Mouse (Mus musculus) midbrain, postnatal 0 days (tissue): Measurements from ENCODE around the gene Larp4. TPM values are rescaled to one million over a fixed set of nuclear protein-coding genes. Genes with fewer than 3 reads are reported as not detected.

ENCODE experiments used
- ATAC-seq: fragments of 200-750 bp; cut with Nextera tagmentation; 2 replicates; pipeline ENCODE4 v1.8.0; 2017; ENCODE audit warnings: moderate number of reproducible peaks, mild to moderate bottlenecking, moderate TSS enrichment, moderate library complexity; ENCODE audit not compliant: low FRiP score
- DNase-seq: peaks from one replicate; pipeline ENCODE4 v3.0.0-alpha.2; 2015; ENCODE audit warnings: low spot score
- H3K27ac ChIP-seq: fragments of 300-500 bp; sonication (generic); 2 replicates; pipeline ENCODE4 v1.5.1; 2014; ENCODE audit warnings: low read depth, mild to moderate bottlenecking, low read length, mixed read lengths
- H3K27me3 ChIP-seq: fragments of 300-500 bp; sonication (generic); 2 replicates; pipeline ENCODE4 v1.6.1; 2014; ENCODE audit warnings: low read length, control low read depth, mixed read lengths; ENCODE audit not compliant: insufficient read depth
- H3K36me3 ChIP-seq: fragments of 300-500 bp; sonication (generic); 2 replicates; pipeline ENCODE4 v1.6.1; 2014; ENCODE audit warnings: low read length, control low read depth, mixed read lengths; ENCODE audit not compliant: insufficient read depth
- H3K4me1 ChIP-seq: fragments of 300-500 bp; sonication (generic); 2 replicates; pipeline ENCODE4 v1.6.1; 2014; ENCODE audit warnings: mild to moderate bottlenecking, control low read depth, antibody characterized with exemption, low read length, mixed read lengths; ENCODE audit not compliant: insufficient read depth
- H3K4me2 ChIP-seq: fragments of 300-500 bp; sonication (generic); 2 replicates; pipeline ENCODE4 v1.6.1; 2014; ENCODE audit warnings: low read depth, mild to moderate bottlenecking, low read length, mixed read lengths; ENCODE audit not compliant: poor library complexity, severe bottlenecking
- H3K4me3 ChIP-seq: fragments of 300-500 bp; sonication (generic); 2 replicates; pipeline ENCODE4 v1.5.1; 2014; ENCODE audit warnings: low read depth, mild to moderate bottlenecking, low read length, moderate library complexity
- H3K9ac ChIP-seq: fragments of 300-500 bp; sonication (generic); replicated peaks from 2 replicates; pipeline ENCODE4 v1.6.1; 2014; ENCODE audit warnings: mild to moderate bottlenecking, low read length, moderate library complexity, mixed read lengths; ENCODE audit not compliant: poor library complexity, severe bottlenecking
- H3K9me3 ChIP-seq: fragments of 300-500 bp; sonication (generic); 2 replicates; pipeline ENCODE4 v1.6.1; 2016; ENCODE audit warnings: low read length, control low read depth
- CTCF ChIP-seq: IDR thresholded peaks from 2 replicates; pipeline ENCODE4 v1.5.1; 2016; ENCODE audit warnings: antibody characterized with exemption, mild to moderate bottlenecking
- WGBS: fragments of 180-500 bp; shearing (Covaris S2); extraction: QIAGEN DNeasy Blood & Tissue Kit; methylation state at CpG from one replicate; pipeline ENCODE4 v1.1.7; 2014; 5-methylcytosine and 5-hydroxymethylcytosine counted together
- polyA plus RNA-seq: library from polyadenylated mRNA; unstranded; fragments of >200 nt; fragmentation: Nextera tagmentation; extraction: Ambion mirVana; gene quantifications from 2 replicates; pipeline ENCODE4 v1.2.1, GENCODE M21; 2015
- total RNA-seq: library from RNA; depleted of rRNA; stranded (reverse); fragments of >200 nt; gene quantifications from 2 replicates; pipeline ENCODE4 v1.2.3, GENCODE M21; 2014

Larp4 gene
- total and polyA plus RNA-seq, 2 experiments from 2014 or later = 19.6 to 73.5 TPM

- ATAC-seq (no peak), DNase-seq (no peak)
- Histone ChIP-seq H3K27me3 (no peaks in the 10 kb centered on the region), H3K9me3 (no peaks in the 10 kb centered on the region), H3K4me2 (no peak overlapping the region), H3K4me1 (peaks cover 12% of the 10 kb centered on the region), H3K27ac (no peak overlapping the region), H3K4me3 (no peak overlapping the region), H3K9ac (no peak overlapping the region), H3K36me3 (peaks cover 7% of the 10 kb centered on the region; the same call in 1 of the 2 replicates)
- WGBS = 61% methylated on average over 6 of the region's 6 CpGs
- TF ChIP-seq CTCF = no peak
These were observed 75.7 kb downstream of the Larp4 start for GRCm38 (mm10) chr15:100045576-100045975.

GRCm38 (mm10) chr15:100049496-100050087, 79.7 kb downstream of the Larp4 start:
- no peak for ATAC-seq

GRCm38 (mm10) chr15:100050940-100051339, 81.1 kb downstream of the Larp4 start:
- no peak for TF ChIP-seq CTCF
- Histone ChIP-seq H3K4me2 (no peak overlapping the region), H3K9ac (no peak overlapping the region), H3K4me1 (no peaks in the 10 kb centered on the region), H3K9me3 (no peaks in the 10 kb centered on the region), H3K27ac (no peak overlapping the region), H3K4me3 (no peak overlapping the region), H3K36me3 (peaks cover 7% of the 10 kb centered on the region; the same call in 1 of the 2 replicates), H3K27me3 (no peaks in the 10 kb centered on the region)
- WGBS = 84% methylated on average over 7 of the region's 7 CpGs
- ATAC-seq (no peak), DNase-seq (no peak)

More at GRCm38 (mm10) chr15:100049496-100050087, 79.7 kb downstream of the Larp4 start:
- no peak overlapping the region for H3K27ac ChIP-seq
- DNase-seq = no peak
- H3K9me3 ChIP-seq = no peaks in the 10 kb centered on the region
- peaks cover 2% of the 10 kb centered on the region; the same call in 1 of the 2 replicates for H3K4me1 ChIP-seq
- no peak for TF ChIP-seq CTCF
- 78% methylated on average over 7 of the region's 7 CpGs for WGBS
- no peak overlapping the region for H3K4me2 ChIP-seq
- H3K36me3 ChIP-seq = peaks cover 7% of the 10 kb centered on the region; the same call in 1 of the 2 replicates
- no peaks in the 10 kb centered on the region for H3K27me3 ChIP-seq
- no peak overlapping the region for H3K4me3 ChIP-seq
- H3K9ac ChIP-seq = no peak overlapping the region

GRCm38 (mm10) chr15:100052726-100053125, 82.9 kb downstream of the Larp4 start:
- TF ChIP-seq CTCF = no peak
- Histone ChIP-seq H3K36me3 (peaks cover 7% of the 10 kb centered on the region; the same call in 1 of the 2 replicates), H3K27ac (no peak overlapping the region), H3K9me3 (no peaks in the 10 kb centered on the region), H3K4me2 (no peak overlapping the region), H3K4me1 (no peaks in the 10 kb centered on the region), H3K4me3 (no peak overlapping the region), H3K27me3 (no peaks in the 10 kb centered on the region), H3K9ac (no peak overlapping the region)
- DNase-seq (no peak), ATAC-seq (no peak)
- 37% methylated on average over 3 of the region's 3 CpGs for WGBS

GRCm38 (mm10) chr15:100056397-100056908, 86.6 kb downstream of the Larp4 start:
- Histone ChIP-seq H3K9ac (no peak overlapping the region), H3K4me1 (no peaks in the 10 kb centered on the region), H3K27ac (no peak overlapping the region), H3K27me3 (no peaks in the 10 kb centered on the region), H3K4me3 (no peak overlapping the region), H3K36me3 (no peaks in the 10 kb centered on the region), H3K4me2 (no peak overlapping the region), H3K9me3 (no peaks in the 10 kb centered on the region)
- ATAC-seq (no peak), DNase-seq (peak; percentile 29)
- WGBS = 85% methylated on average over 7 of the region's 7 CpGs
- TF ChIP-seq CTCF = no peak

- no peak overlapping the region for H3K27ac ChIP-seq
These were observed 87.8 kb downstream of the Larp4 start for GRCm38 (mm10) chr15:100057698-100058097.

More at GRCm38 (mm10) chr15:100057698-100058097, 87.8 kb downstream of the Larp4 start:
- no peak for ATAC-seq
- no peak overlapping the region for H3K4me3 ChIP-seq
- H3K9me3 ChIP-seq = no peaks in the 10 kb centered on the region
- no peak overlapping the region for H3K4me2 ChIP-seq
- H3K9ac ChIP-seq = no peak overlapping the region
- H3K4me1 ChIP-seq = no peaks in the 10 kb centered on the region
- DNase-seq = no peak
- H3K27me3 ChIP-seq = no peaks in the 10 kb centered on the region
- H3K36me3 ChIP-seq = no peaks in the 10 kb centered on the region
- no peak for TF ChIP-seq CTCF
- 80% methylated on average over 3 of the region's 3 CpGs for WGBS
